Mouse (Mus musculus) erythroblast, embryonic 14.5 days (primary cell): Measurements from ENCODE around the gene Slc1a2. TPM values are rescaled to one million over a fixed set of nuclear protein-coding genes. Genes with fewer than 3 reads are reported as not detected.

Source experiments
- H3K27me3 ChIP-seq: 2 replicates; pipeline ENCODE4 v1.6.1; 2012; ENCODE audit warnings: inconsistent platforms; ENCODE audit not compliant: control insufficient read depth
- H3K36me3 ChIP-seq: 2 replicates; pipeline ENCODE4 v1.6.1; 2012; ENCODE audit warnings: mild to moderate bottlenecking, inconsistent platforms; ENCODE audit not compliant: control insufficient read depth
- H3K4me1 ChIP-seq: 2 replicates; pipeline ENCODE4 v1.6.1; 2012; ENCODE audit warnings: inconsistent platforms; ENCODE audit not compliant: control insufficient read depth
- H3K4me3 ChIP-seq: replicated peaks from 2 replicates; pipeline ENCODE3; 2012; ENCODE audit warnings: moderate library complexity, mild to moderate bottlenecking, inconsistent platforms
- H3K9me3 ChIP-seq: 2 replicates; pipeline ENCODE4 v1.6.1; 2012; ENCODE audit warnings: low read length, inconsistent platforms, mixed read lengths; ENCODE audit not compliant: control insufficient read depth
- GATA1 ChIP-seq: IDR thresholded peaks from 2 replicates; pipeline ENCODE4 v1.6.1; 2012; ENCODE audit warnings: low read length, inconsistent platforms, mixed read lengths
- TAL1 ChIP-seq: IDR thresholded peaks from 3 replicates; pipeline ENCODE4 v1.6.1; 2012; ENCODE audit warnings: low read length, inconsistent platforms, mixed read lengths
- polyA plus RNA-seq: library from polyadenylated mRNA; stranded (reverse); fragments of >175 nt; gene quantifications from 2 replicates; pipeline ENCODE4 v1.2.3, GENCODE M21; 2012

Slc1a2 gene
- polyA plus RNA-seq, 1 experiment = not detected

- Histone ChIP-seq H3K9me3 (no peaks in the 10 kb centered on the region), H3K27me3 (no peaks in the 10 kb centered on the region), H3K4me3 (no peak overlapping the region), H3K4me1 (no peaks in the 10 kb centered on the region), H3K36me3 (no peaks in the 10 kb centered on the region)
- TF ChIP-seq TAL1 (no peak), GATA1 (no peak)
Measured at GRCm38 (mm10) chr2:102701382-102701781, 42.9 kb downstream of the Slc1a2 start.

DNA sequence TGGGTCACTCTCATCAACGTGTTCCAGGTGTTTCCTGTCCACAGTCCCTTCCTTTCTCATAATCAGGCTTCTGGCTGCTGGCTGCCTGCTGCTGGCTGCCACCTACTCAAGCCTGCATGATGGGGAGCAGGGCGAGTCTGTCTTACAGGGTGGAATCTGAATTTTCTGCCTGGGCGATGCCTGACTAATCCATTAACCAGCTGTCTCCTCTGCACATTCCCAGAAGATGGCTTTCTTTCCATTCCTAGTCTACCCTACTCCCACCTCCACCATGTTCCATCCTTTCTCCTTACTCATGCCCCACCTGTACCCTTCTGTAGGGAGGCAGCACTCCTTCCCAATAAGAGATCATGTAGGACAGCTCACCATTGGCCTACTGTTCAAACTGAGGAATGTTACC is 45.1 kb downstream of the Slc1a2 start:
- no peak for TF ChIP-seq TAL1
- no peak for TF ChIP-seq GATA1

DNA sequence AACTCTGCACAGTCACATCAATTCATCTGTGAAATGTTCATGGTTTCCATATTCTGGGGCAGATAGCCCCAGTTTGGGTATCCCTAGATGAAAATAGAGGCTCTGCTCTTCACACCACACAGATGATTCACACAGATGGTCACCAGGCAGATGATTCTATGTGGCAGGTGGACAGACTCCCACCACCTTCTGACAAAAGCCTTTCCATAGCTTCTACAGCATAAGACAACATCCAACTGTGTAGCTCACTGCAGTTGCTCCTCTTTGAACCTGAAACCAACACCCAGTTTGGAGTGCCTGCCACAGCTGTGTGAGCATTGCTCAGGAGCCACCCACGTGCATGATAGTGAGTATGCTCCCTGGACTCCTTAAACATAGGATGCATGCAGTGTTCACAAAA is 46.3 kb downstream of the Slc1a2 start:
- TF ChIP-seq TAL1 = no peak
- no peak for TF ChIP-seq GATA1
- H3K27me3 ChIP-seq = no peaks in the 10 kb centered on the region
- no peaks in the 10 kb centered on the region for H3K36me3 ChIP-seq

More for the DNA sequence above, 45.1 kb downstream of the Slc1a2 start:
- Histone ChIP-seq H3K9me3 (no peaks in the 10 kb centered on the region), H3K4me3 (no peak overlapping the region), H3K36me3 (no peaks in the 10 kb centered on the region), H3K27me3 (no peaks in the 10 kb centered on the region), H3K4me1 (no peaks in the 10 kb centered on the region)

GRCm38 (mm10) chr2:102711511-102711910 is 53.1 kb downstream of the Slc1a2 start:
- no peaks in the 10 kb centered on the region for H3K4me1 ChIP-seq
- H3K27me3 ChIP-seq = no peaks in the 10 kb centered on the region
- H3K4me3 ChIP-seq = no peak overlapping the region
- no peak for TF ChIP-seq GATA1
- TF ChIP-seq TAL1 = no peak
- H3K36me3 ChIP-seq = no peaks in the 10 kb centered on the region
- H3K9me3 ChIP-seq = no peaks in the 10 kb centered on the region

More for the DNA sequence above, 46.3 kb downstream of the Slc1a2 start:
- no peak overlapping the region for H3K4me3 ChIP-seq
- H3K4me1 ChIP-seq = no peaks in the 10 kb centered on the region
- H3K9me3 ChIP-seq = no peaks in the 10 kb centered on the region

- Histone ChIP-seq H3K27me3 (no peaks in the 10 kb centered on the region), H3K36me3 (no peaks in the 10 kb centered on the region), H3K4me1 (no peaks in the 10 kb centered on the region), H3K9me3 (no peaks in the 10 kb centered on the region), H3K4me3 (no peak overlapping the region)
- no peak for TF ChIP-seq GATA1
- no peak for TF ChIP-seq TAL1
Measured at GRCm38 (mm10) chr2:102712049-102712448, 53.6 kb downstream of the Slc1a2 start.

- no peaks in the 10 kb centered on the region for H3K36me3 ChIP-seq
- H3K4me3 ChIP-seq = no peak overlapping the region
- no peaks in the 10 kb centered on the region for H3K27me3 ChIP-seq
- no peaks in the 10 kb centered on the region for H3K4me1 ChIP-seq
- no peak for TF ChIP-seq TAL1
- TF ChIP-seq GATA1 = no peak
- no peaks in the 10 kb centered on the region for H3K9me3 ChIP-seq
Measured at GRCm38 (mm10) chr2:102712678-102713628, 54.5 kb downstream of the Slc1a2 start.

- H3K9me3 ChIP-seq = no peaks in the 10 kb centered on the region
- no peaks in the 10 kb centered on the region for H3K4me1 ChIP-seq
- no peaks in the 10 kb centered on the region for H3K27me3 ChIP-seq
- no peaks in the 10 kb centered on the region for H3K36me3 ChIP-seq
- no peak overlapping the region for H3K4me3 ChIP-seq
- TF ChIP-seq TAL1 (no peak), GATA1 (no peak)
Measured at GRCm38 (mm10) chr2:102714320-102714719, 55.9 kb downstream of the Slc1a2 start.

DNA sequence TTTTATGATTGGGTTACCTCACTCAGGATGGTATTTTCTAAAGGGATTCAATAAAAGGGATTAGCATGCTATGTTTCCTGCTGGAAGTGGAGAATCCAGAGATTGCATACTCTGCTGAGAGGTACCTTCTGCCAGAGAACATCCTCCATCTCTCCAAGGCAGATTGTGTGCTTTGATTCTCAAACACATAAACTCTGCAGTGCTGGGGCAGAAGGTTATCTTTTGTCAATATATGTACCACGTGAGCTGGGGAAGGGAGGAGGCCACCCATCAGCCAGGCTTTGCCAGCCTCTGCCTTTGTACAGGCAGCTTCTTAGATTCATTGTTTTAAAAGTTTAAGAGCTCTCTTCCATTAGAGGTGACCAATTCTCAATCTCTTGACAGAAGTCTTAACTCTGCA is 57.3 kb downstream of the Slc1a2 start:
- no peaks in the 10 kb centered on the region for H3K4me1 ChIP-seq
- H3K9me3 ChIP-seq = no peaks in the 10 kb centered on the region
- no peaks in the 10 kb centered on the region for H3K36me3 ChIP-seq
- TF ChIP-seq GATA1 = no peak
- TF ChIP-seq TAL1 = no peak
- H3K4me3 ChIP-seq = no peak overlapping the region
- H3K27me3 ChIP-seq = no peaks in the 10 kb centered on the region

DNA sequence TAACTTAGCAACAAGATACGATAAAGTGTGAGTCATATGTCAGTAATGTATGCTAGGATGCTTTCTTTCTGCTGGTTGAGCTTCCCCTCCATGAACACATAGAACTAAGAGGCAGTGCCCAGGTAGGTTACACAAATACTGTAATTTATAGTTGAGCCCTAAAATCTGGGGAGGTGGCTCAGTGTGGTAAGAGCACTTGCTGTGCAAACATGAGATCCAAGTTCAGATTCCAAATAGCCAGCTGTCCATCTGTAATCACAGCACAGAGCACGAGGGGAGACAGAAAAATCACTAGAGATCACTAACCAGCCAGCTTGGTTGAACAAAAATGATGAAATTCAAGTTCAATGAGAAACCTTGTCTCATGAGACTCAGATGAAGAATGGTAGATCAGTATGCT is 63.4 kb downstream of the Slc1a2 start:
- no peaks in the 10 kb centered on the region for H3K27me3 ChIP-seq
- TF ChIP-seq TAL1 (no peak), GATA1 (no peak)
- no peaks in the 10 kb centered on the region for H3K4me1 ChIP-seq
- no peak overlapping the region for H3K4me3 ChIP-seq
- no peaks in the 10 kb centered on the region for H3K36me3 ChIP-seq
- no peaks in the 10 kb centered on the region for H3K9me3 ChIP-seq

GRCm38 (mm10) chr2:102725054-102725453 is 66.6 kb downstream of the Slc1a2 start:
- Histone ChIP-seq H3K36me3 (no peaks in the 10 kb centered on the region), H3K9me3 (no peaks in the 10 kb centered on the region), H3K27me3 (no peaks in the 10 kb centered on the region), H3K4me3 (no peak overlapping the region), H3K4me1 (no peaks in the 10 kb centered on the region)
- TF ChIP-seq GATA1 (no peak), TAL1 (no peak)
